Mouse (Mus musculus) midbrain, embryonic 13.5 days (tissue): ENCODE results near the gene Adgrl1. TPM values are rescaled to one million over a fixed set of nuclear protein-coding genes. Genes with fewer than 3 reads are reported as not detected.

Source experiments
- ATAC-seq: fragments of 200-750 bp; cut with Nextera tagmentation; 2 replicates; pipeline ENCODE4 v1.8.0; 2017; ENCODE audit warnings: mild to moderate bottlenecking, moderate TSS enrichment, moderate library complexity
- H3K27ac ChIP-seq: fragments of 300-500 bp; sonication (generic); 2 replicates; pipeline ENCODE4 v1.5.1; 2015; ENCODE audit warnings: inconsistent platforms, mild to moderate bottlenecking, moderate library complexity
- H3K27me3 ChIP-seq: fragments of 300-500 bp; sonication (generic); 2 replicates; pipeline ENCODE4 v1.6.1; 2015; ENCODE audit warnings: mild to moderate bottlenecking, inconsistent platforms
- H3K36me3 ChIP-seq: fragments of 300-500 bp; sonication (generic); 2 replicates; pipeline ENCODE4 v1.6.1; 2015; ENCODE audit warnings: mild to moderate bottlenecking, inconsistent platforms
- H3K4me1 ChIP-seq: fragments of 300-500 bp; sonication (generic); replicated peaks from 2 replicates; pipeline ENCODE4 v1.6.1; 2015; ENCODE audit warnings: inconsistent platforms
- H3K4me2 ChIP-seq: fragments of 300-500 bp; sonication (generic); replicated peaks from 2 replicates; pipeline ENCODE4 v1.6.1; 2015; ENCODE audit warnings: moderate library complexity, mild to moderate bottlenecking, inconsistent platforms
- H3K4me3 ChIP-seq: fragments of 300-500 bp; sonication (generic); replicated peaks from 2 replicates; pipeline ENCODE4 v1.5.1; 2015; ENCODE audit warnings: mild to moderate bottlenecking, inconsistent platforms
- H3K9ac ChIP-seq: fragments of 300-500 bp; sonication (generic); replicated peaks from 2 replicates; pipeline ENCODE4 v1.6.1; 2015; ENCODE audit warnings: mild to moderate bottlenecking, inconsistent platforms
- H3K9me3 ChIP-seq: fragments of 300-500 bp; sonication (generic); 2 replicates; pipeline ENCODE4 v1.6.1; 2016; ENCODE audit warnings: mild to moderate bottlenecking, inconsistent platforms
- WGBS: fragments of 180-500 bp; shearing (Covaris S2); methylation state at CpG from one replicate; pipeline ENCODE4 v1.1.7; 2015; 5-methylcytosine and 5-hydroxymethylcytosine counted together
- polyA plus RNA-seq: library from polyadenylated mRNA; unstranded; fragments of >200 nt; fragmentation: Nextera tagmentation; extraction: Ambion mirVana; gene quantifications from 2 replicates; pipeline ENCODE4 v1.2.1, GENCODE M21; 2015

The Adgrl1 gene
- 45.1 and 46.1 TPM in 2 replicates for polyA plus RNA-seq

GRCm38 (mm10) chr8:83899363-83900252, at the start of gene Adgrl1:
Gene Adgrl1, plus strand, starts transcription at chr8:83900105.
- WGBS, result under 1% methylated on average over 69 of the region's 70 CpGs
- ATAC-seq, result peak; percentile 92
- Histone ChIP-seq H3K9me3 (no peaks in the 10 kb centered on the region), H3K27me3 (peaks cover 18% of the 10 kb centered on the region), H3K4me2 (peak within 1 kb of the TSS; percentile 78), H3K4me1 (peaks cover 60% of the 10 kb centered on the region), H3K36me3 (no peaks in the 10 kb centered on the region), H3K27ac (peak within 1 kb of the TSS; percentile 100), H3K9ac (peak within 1 kb of the TSS; percentile 99), H3K4me3 (peak within 1 kb of the TSS; percentile 95)

GRCm38 (mm10) chr8:83852329-83852728, 47.6 kb upstream of the Adgrl1 start:
- Histone ChIP-seq H3K4me2 (0 out of 2 replicates have a peak overlapping the region, but pooled peaks have one; percentile 17), H3K9me3 (peaks cover 8% of the 10 kb centered on the region; the same call in 1 of the 2 replicates), H3K4me1 (peaks cover 5% of the 10 kb centered on the region), H3K9ac (no peak overlapping the region; the same call in 1 of the 2 replicates), H3K36me3 (no peaks in the 10 kb centered on the region), H3K4me3 (no peak overlapping the region), H3K27ac (no peak overlapping the region), H3K27me3 (no peaks in the 10 kb centered on the region)
- 22% methylated on average over 8 of the region's 8 CpGs for WGBS
- ATAC-seq, result 0 out of 2 replicates have a peak, but pooled peaks have one; percentile 24

- H3K9ac ChIP-seq, result no peak overlapping the region
- H3K4me1 ChIP-seq, result peaks cover 5% of the 10 kb centered on the region
- H3K4me3 ChIP-seq, result no peak overlapping the region
- H3K36me3 ChIP-seq, result no peaks in the 10 kb centered on the region
- WGBS, result 81% methylated on average over 3 of the region's 3 CpGs
- H3K27ac ChIP-seq, result no peak overlapping the region
- ATAC-seq, result no peak
- H3K27me3 ChIP-seq, result no peaks in the 10 kb centered on the region
- no peak overlapping the region for H3K4me2 ChIP-seq
- no peaks in the 10 kb centered on the region for H3K9me3 ChIP-seq
Observed at GRCm38 (mm10) chr8:83853323-83854050, 46.4 kb upstream of the Adgrl1 start.

GRCm38 (mm10) chr8:83856486-83857065, 43.3 kb upstream of the Adgrl1 start:
- peaks cover 5% of the 10 kb centered on the region for H3K4me1 ChIP-seq
- H3K36me3 ChIP-seq, result no peaks in the 10 kb centered on the region
- H3K9ac ChIP-seq, result no peak overlapping the region
- H3K9me3 ChIP-seq, result no peaks in the 10 kb centered on the region
- no peak overlapping the region for H3K27ac ChIP-seq
- no peaks in the 10 kb centered on the region for H3K27me3 ChIP-seq
- ATAC-seq, result no peak
- no peak overlapping the region for H3K4me3 ChIP-seq
- no peak overlapping the region for H3K4me2 ChIP-seq
- 92% methylated on average over 6 of the region's 6 CpGs for WGBS

GRCm38 (mm10) chr8:83862439-83863268, 37.3 kb upstream of the Adgrl1 start:
- Histone ChIP-seq H3K4me3 (peak overlapping the region; percentile 20), H3K9ac (peak overlapping the region; percentile 21; the same call in 1 of the 2 replicates), H3K27ac (no peak overlapping the region), H3K9me3 (no peaks in the 10 kb centered on the region), H3K27me3 (0 out of 2 replicates have a peak, but pooled peaks cover 2% of the 10 kb centered on the region), H3K36me3 (no peaks in the 10 kb centered on the region), H3K4me1 (peaks cover 9% of the 10 kb centered on the region), H3K4me2 (peak overlapping the region; percentile 52)
- WGBS, result 6% methylated on average over 24 of the region's 24 CpGs
- ATAC-seq, result peak; percentile 56; the same call in 1 of the 2 replicates

- Histone ChIP-seq H3K27ac (peak overlapping the region; percentile 89), H3K36me3 (no peaks in the 10 kb centered on the region), H3K9me3 (0 out of 2 replicates have a peak, but pooled peaks cover 6% of the 10 kb centered on the region), H3K4me2 (peak overlapping the region; percentile 91), H3K9ac (peak overlapping the region; percentile 86), H3K4me3 (peak overlapping the region; percentile 71), H3K27me3 (peaks cover 16% of the 10 kb centered on the region), H3K4me1 (peaks cover 25% of the 10 kb centered on the region)
- 1% methylated on average over 53 of the region's 66 CpGs for WGBS
- peak; percentile 83 for ATAC-seq
Observed at GRCm38 (mm10) chr8:83874881-83875655, 24.8 kb upstream of the Adgrl1 start.

GRCm38 (mm10) chr8:83875656-83876040, 24.3 kb upstream of the Adgrl1 start:
- WGBS, result under 1% methylated on average over 8 of the region's 11 CpGs
- peak overlapping the region; percentile 91 for H3K4me2 ChIP-seq
- 0 out of 2 replicates have a peak, but pooled peaks cover 6% of the 10 kb centered on the region for H3K9me3 ChIP-seq
- H3K27me3 ChIP-seq, result peaks cover 16% of the 10 kb centered on the region
- no peaks in the 10 kb centered on the region for H3K36me3 ChIP-seq
- peak overlapping the region; percentile 89 for H3K27ac ChIP-seq
- H3K4me3 ChIP-seq, result peak overlapping the region; percentile 71
- peak; percentile 59 for ATAC-seq
- H3K9ac ChIP-seq, result peak overlapping the region; percentile 86
- H3K4me1 ChIP-seq, result peaks cover 25% of the 10 kb centered on the region

GRCm38 (mm10) chr8:83876080-83876837, 23.6 kb upstream of the Adgrl1 start:
- H3K4me2 ChIP-seq, result peak overlapping the region; percentile 91
- H3K4me3 ChIP-seq, result peak overlapping the region; percentile 71
- peaks cover 25% of the 10 kb centered on the region for H3K4me1 ChIP-seq
- 0 out of 2 replicates have a peak, but pooled peaks cover 6% of the 10 kb centered on the region for H3K9me3 ChIP-seq
- H3K27ac ChIP-seq, result peak overlapping the region; percentile 89
- under 1% methylated on average over 41 of the region's 41 CpGs for WGBS
- H3K9ac ChIP-seq, result peak overlapping the region; percentile 86
- no peaks in the 10 kb centered on the region for H3K36me3 ChIP-seq
- H3K27me3 ChIP-seq, result peaks cover 16% of the 10 kb centered on the region
- ATAC-seq, result peak; percentile 27; the same call in 1 of the 2 replicates

GRCm38 (mm10) chr8:83876838-83877223, 23.1 kb upstream of the Adgrl1 start:
- Histone ChIP-seq H3K27me3 (peaks cover 16% of the 10 kb centered on the region), H3K4me1 (peaks cover 25% of the 10 kb centered on the region), H3K27ac (peak overlapping the region; percentile 89), H3K9ac (0 out of 2 replicates have a peak overlapping the region, but pooled peaks have one; percentile 86), H3K9me3 (no peaks in the 10 kb centered on the region), H3K4me3 (no peak overlapping the region), H3K36me3 (no peaks in the 10 kb centered on the region), H3K4me2 (peak overlapping the region; percentile 91)
- ATAC-seq, result no peak
- 0% methylated on average over 10 of the region's 10 CpGs for WGBS

- Histone ChIP-seq H3K27ac (no peak overlapping the region), H3K4me2 (no peak overlapping the region)
- no peak for ATAC-seq
Observed at GRCm38 (mm10) chr8:83888409-83888808, 11.5 kb upstream of the Adgrl1 start.

More at GRCm38 (mm10) chr8:83888409-83888808, 11.5 kb upstream of the Adgrl1 start:
- Histone ChIP-seq H3K27me3 (peaks cover 13% of the 10 kb centered on the region; the same call in 1 of the 2 replicates), H3K9ac (no peak overlapping the region), H3K4me1 (no peaks in the 10 kb centered on the region), H3K9me3 (no peaks in the 10 kb centered on the region), H3K4me3 (no peak overlapping the region), H3K36me3 (no peaks in the 10 kb centered on the region)
- 82% methylated on average over 2 of the region's 2 CpGs for WGBS
